Mouse (Mus musculus): ENCODE results near the gene Tk2.

DNA sequence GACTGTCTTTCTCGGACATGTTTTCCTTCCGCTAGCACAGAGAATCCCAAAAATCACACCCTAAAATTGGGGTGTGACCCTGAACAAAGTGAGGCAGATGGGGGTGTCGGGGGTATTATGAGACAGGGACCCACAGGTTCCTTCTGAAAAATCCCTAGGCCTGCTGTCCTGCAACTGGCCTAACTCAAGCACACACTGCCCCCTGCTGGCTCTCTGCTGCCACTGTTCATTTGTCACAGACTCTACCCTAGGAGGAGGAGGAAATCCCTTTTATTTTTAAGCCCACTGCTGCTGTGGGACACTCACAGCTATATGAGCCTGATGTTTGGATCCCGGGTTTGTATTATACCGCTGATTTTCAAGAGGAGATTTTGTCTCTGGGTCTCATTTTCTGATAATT is 28.6 kb downstream of the Tk2 start:
- TF ChIP-seq CTCF (IDR thresholded peaks at IDR 0.05; ENCODE audit: borderline replicate concordance, insufficient read depth, low read depth, low read length) (peak; percentile 75), POLR2A (IDR thresholded peaks at IDR 0.05; ENCODE audit: borderline replicate concordance, insufficient read depth, low read length) (no peak)

All from cerebellum, adult 2 months (tissue).